Mouse (Mus musculus) thymus, postnatal 25 days (tissue): ENCODE data around the gene Gm45716.

Experiments
- DNase-seq: peaks from one replicate; pipeline ENCODE4 v3.0.0; 2022

Gene Gm45716

DNA sequence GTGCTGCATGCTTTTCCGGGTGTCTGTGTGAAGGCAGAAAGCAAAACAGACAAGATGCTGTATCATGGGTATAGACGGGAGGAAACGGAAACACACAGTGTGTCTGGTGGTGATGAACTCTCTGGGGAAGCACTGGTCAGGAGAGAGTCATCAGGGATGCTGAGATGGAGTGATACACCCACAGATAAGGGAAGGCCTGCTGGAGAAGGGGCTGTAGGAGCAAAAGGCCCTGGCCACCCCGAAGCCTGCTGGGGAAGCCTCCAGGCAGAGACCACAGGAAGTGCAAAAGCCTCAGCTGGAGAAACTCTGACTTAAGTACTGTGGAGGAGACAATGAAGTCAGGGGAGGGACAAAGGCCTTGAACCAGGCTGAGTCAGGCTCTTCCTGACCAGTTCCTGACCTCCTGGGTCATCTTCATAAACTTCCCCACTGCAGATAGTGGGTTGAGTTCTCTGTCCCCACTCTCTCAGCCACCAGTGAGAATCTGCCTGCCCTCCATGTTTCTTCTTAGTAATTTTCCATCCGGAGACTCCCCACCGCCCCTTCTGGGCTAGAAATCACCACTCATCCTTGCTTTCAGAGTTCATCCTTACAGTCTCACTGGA lies 99.2 kb downstream of the Gm45716 start:
- DNase-seq: no peak

DNA sequence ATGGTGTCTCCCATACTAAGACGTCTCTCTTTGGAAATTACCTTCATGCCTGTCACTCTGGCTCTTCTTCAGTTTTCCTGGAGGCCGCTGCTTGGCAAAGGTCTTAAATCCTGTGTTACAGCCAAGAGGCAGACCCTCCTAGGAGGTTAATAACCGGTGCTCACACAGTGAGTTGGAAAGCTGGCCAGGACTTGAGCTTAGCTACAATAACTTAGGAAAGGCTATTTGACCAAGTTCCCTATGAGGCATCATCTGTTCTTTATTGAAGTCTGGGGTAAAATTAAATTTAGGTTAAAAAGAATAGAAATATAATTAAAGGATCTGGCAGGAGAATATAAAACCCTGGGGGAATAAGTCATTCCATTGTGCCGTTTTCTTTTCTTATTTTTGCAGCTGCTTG lies 103.7 kb downstream of the Gm45716 start:
- no peak for DNase-seq

- DNase-seq: no peak
These were observed 105.3 kb downstream of the Gm45716 start for GRCm38 (mm10) chr11:90292766-90293165.

DNA sequence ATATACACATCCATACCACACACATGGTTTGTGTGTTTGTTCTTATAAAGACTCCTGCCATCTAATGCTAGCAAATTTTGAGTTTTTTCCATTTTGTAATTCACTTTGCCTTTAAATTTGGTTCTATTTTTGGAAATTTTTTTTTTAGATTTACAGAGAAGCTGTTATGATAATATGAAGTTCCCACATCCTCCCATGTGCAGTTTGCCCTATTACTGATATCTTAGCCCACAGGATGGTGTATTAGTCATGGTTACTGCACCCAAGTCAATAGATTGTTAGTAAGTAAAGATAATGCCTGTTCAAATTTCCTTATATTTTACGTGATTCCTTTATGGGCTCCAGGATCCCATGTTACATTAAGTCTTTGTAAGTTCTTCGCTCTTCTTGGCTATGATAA lies 107.1 kb downstream of the Gm45716 start:
- no peak for DNase-seq
